Mouse (Mus musculus) lung, postnatal 0 days (tissue): ENCODE data around the gene Krtap5-5. TPM values are rescaled to one million over a fixed set of nuclear protein-coding genes. Genes with fewer than 3 reads are reported as not detected.

Experiments used
- ATAC-seq: fragments of 200-750 bp; cut with Nextera tagmentation; 2 replicates; pipeline ENCODE4 v1.8.0; 2017; ENCODE audit warnings: moderate library complexity
- DNase-seq: peaks from one replicate; pipeline ENCODE4 v3.0.0-alpha.2; 2016; ENCODE audit warnings: low spot score
- H3K27ac ChIP-seq: fragments of 300-500 bp; sonication (generic); 2 replicates; pipeline ENCODE4 v1.5.1; 2014; ENCODE audit warnings: antibody characterized with exemption, mild to moderate bottlenecking, low read length, mixed read lengths
- H3K27me3 ChIP-seq: fragments of 300-500 bp; sonication (generic); replicated peaks from 2 replicates; pipeline ENCODE4 v1.6.1; 2014; ENCODE audit warnings: low read length, mixed read lengths; ENCODE audit not compliant: insufficient read depth
- H3K36me3 ChIP-seq: fragments of 300-500 bp; sonication (generic); 2 replicates; pipeline ENCODE4 v1.6.1; 2014; ENCODE audit warnings: low read length, mixed read lengths; ENCODE audit not compliant: insufficient read depth
- H3K4me1 ChIP-seq: fragments of 300-500 bp; sonication (generic); 2 replicates; pipeline ENCODE4 v1.6.1; 2014; ENCODE audit warnings: antibody characterized with exemption, low read depth, low read length, mixed read lengths; ENCODE audit not compliant: insufficient read depth
- H3K4me2 ChIP-seq: fragments of 300-500 bp; sonication (generic); replicated peaks from 2 replicates; pipeline ENCODE4 v1.6.1; 2014; ENCODE audit warnings: low read depth, mild to moderate bottlenecking, low read length, moderate library complexity, mixed read lengths
- H3K4me3 ChIP-seq: fragments of 300-500 bp; sonication (generic); 2 replicates; pipeline ENCODE4 v1.5.1; 2014; ENCODE audit warnings: low read depth, low read length
- H3K9ac ChIP-seq: fragments of 300-500 bp; sonication (generic); replicated peaks from 2 replicates; pipeline ENCODE4 v1.6.1; 2014; ENCODE audit warnings: low read depth, mild to moderate bottlenecking
- H3K9me3 ChIP-seq: fragments of 300-500 bp; sonication (generic); 2 replicates; pipeline ENCODE4 v1.6.1; 2016; ENCODE audit warnings: low read length, mixed read lengths
- CTCF ChIP-seq: IDR thresholded peaks from 2 replicates; pipeline ENCODE4 v1.5.1; 2016; ENCODE audit warnings: antibody characterized with exemption, mild to moderate bottlenecking
- EP300 ChIP-seq: IDR thresholded peaks from 2 replicates; pipeline ENCODE4 v1.6.1; 2016; ENCODE audit warnings: antibody characterized with exemption, mild to moderate bottlenecking, control low read depth
- WGBS: fragments of 180-500 bp; shearing (Covaris S2); extraction: QIAGEN DNeasy Blood & Tissue Kit; methylation state at CpG from one replicate; pipeline ENCODE4 v1.1.7; 2014; 5-methylcytosine and 5-hydroxymethylcytosine counted together
- polyA plus RNA-seq: library from polyadenylated mRNA; unstranded; fragments of >200 nt; fragmentation: Nextera tagmentation; extraction: Ambion mirVana; gene quantifications from 2 replicates; pipeline ENCODE4 v1.2.1, GENCODE M21; 2015

Krtap5-5 gene
- polyA plus RNA-seq, 1 experiment from 2014 or later: not detected

- Histone ChIP-seq H3K27ac (no peak within 1 kb of the TSS), H3K4me3 (no peak within 1 kb of the TSS), H3K9me3 (no peaks in the 10 kb centered on the region), H3K4me2 (no peak within 1 kb of the TSS), H3K36me3 (no peaks in the 10 kb centered on the region), H3K4me1 (no peaks in the 10 kb centered on the region), H3K9ac (no peak within 1 kb of the TSS), H3K27me3 (no peaks in the 10 kb centered on the region)
- TF ChIP-seq CTCF: no peak
- TF ChIP-seq EP300: no peak
- DNase-seq (no peak), ATAC-seq (no peak)
- 44% methylated on average over 1 of the region's 1 CpGs for WGBS
These were observed 28.7 kb downstream of the Krtap5-5 start, which contains the start of gene Krtap5-3 for GRCm38 (mm10) chr7:142201064-142201463. TSS of gene Krtap5-3 (plus strand) at chr7:142201364.

- DNase-seq: no peak
- Histone ChIP-seq H3K36me3 (no peaks in the 10 kb centered on the region), H3K27ac (no peak overlapping the region), H3K9ac (no peak overlapping the region), H3K4me1 (no peaks in the 10 kb centered on the region), H3K4me3 (no peak overlapping the region), H3K4me2 (no peak overlapping the region), H3K27me3 (no peaks in the 10 kb centered on the region), H3K9me3 (no peaks in the 10 kb centered on the region)
- no peak for ATAC-seq
- no peak for TF ChIP-seq CTCF
- TF ChIP-seq EP300: no peak
- 78% methylated on average over 2 of the region's 2 CpGs for whole genome bisulfite sequencing
These were observed 31.0 kb downstream of the Krtap5-5 start for GRCm38 (mm10) chr7:142198748-142199147.

GRCm38 (mm10) chr7:142190289-142190688 lies 39.5 kb downstream of the Krtap5-5 start, which contains the start of gene Gm10153:
TSS of gene Gm10153 (minus strand) at chr7:142190389.
- TF ChIP-seq EP300: no peak
- no peak for TF ChIP-seq CTCF
- Histone ChIP-seq H3K4me1 (no peaks in the 10 kb centered on the region), H3K9ac (no peak within 1 kb of the TSS), H3K4me2 (no peak within 1 kb of the TSS), H3K9me3 (no peaks in the 10 kb centered on the region), H3K4me3 (no peak within 1 kb of the TSS), H3K27ac (no peak within 1 kb of the TSS), H3K27me3 (no peaks in the 10 kb centered on the region), H3K36me3 (no peaks in the 10 kb centered on the region)
- DNase-seq (no peak), ATAC-seq (no peak)
- 12% methylated on average over 2 of the region's 2 CpGs for WGBS

- no peaks in the 10 kb centered on the region for H3K36me3 ChIP-seq
- no peak overlapping the region for H3K9ac ChIP-seq
- H3K4me1 ChIP-seq: no peaks in the 10 kb centered on the region
- no peaks in the 10 kb centered on the region for H3K9me3 ChIP-seq
- no peak overlapping the region for H3K4me2 ChIP-seq
- H3K4me3 ChIP-seq: no peak overlapping the region
- H3K27me3 ChIP-seq: no peaks in the 10 kb centered on the region
- ATAC-seq (no peak), DNase-seq (no peak)
- WGBS: 55% methylated on average over 2 of the region's 2 CpGs
- H3K27ac ChIP-seq: no peak overlapping the region
- TF ChIP-seq EP300: no peak
- no peak for TF ChIP-seq CTCF
These were observed 41.6 kb downstream of the Krtap5-5 start for GRCm38 (mm10) chr7:142188156-142188555.

- ATAC-seq: no peak
- no peak overlapping the region for H3K4me3 ChIP-seq
- no peaks in the 10 kb centered on the region for H3K4me1 ChIP-seq
- no peak for DNase-seq
- no peak overlapping the region for H3K9ac ChIP-seq
- H3K27me3 ChIP-seq: no peaks in the 10 kb centered on the region
- TF ChIP-seq CTCF (no peak), EP300 (no peak)
- H3K36me3 ChIP-seq: no peaks in the 10 kb centered on the region
- H3K9me3 ChIP-seq: no peaks in the 10 kb centered on the region
- H3K27ac ChIP-seq: no peak overlapping the region
- H3K4me2 ChIP-seq: no peak overlapping the region
- 19% methylated on average over 1 of the region's 1 CpGs for WGBS
These were observed 48.8 kb downstream of the Krtap5-5 start for GRCm38 (mm10) chr7:142181021-142181420.

Other genes with a start within 250 kb of the Krtap5-5 start
- 85.9 and 104 TPM in 2 replicates for gene Mob2, start 168.9 kb downstream of the Krtap5-5 start, polyA plus RNA-seq
- 5.5 and 6.0 TPM in 2 replicates for gene Dusp8, start 134.1 kb downstream of the Krtap5-5 start, polyA plus RNA-seq
- gene Gm45618, start 109.2 kb downstream of the Krtap5-5 start, polyA plus RNA-seq: not detected in 2 replicates
- not detected in 2 replicates for gene Gm39115, start 93.9 kb downstream of the Krtap5-5 start, polyA plus RNA-seq
- not detected in 2 replicates for gene Gm45337, start 85.4 kb downstream of the Krtap5-5 start, polyA plus RNA-seq
- not detected in 2 replicates for gene Gm29735, start 72.9 kb downstream of the Krtap5-5 start, polyA plus RNA-seq
- not detected in 2 replicates for gene Gm4553, start 64.2 kb downstream of the Krtap5-5 start, polyA plus RNA-seq
- gene Krtap5-2, start 54.0 kb downstream of the Krtap5-5 start, polyA plus RNA-seq: not detected in 2 replicates
- not detected in 2 replicates for gene Gm10153, start 39.6 kb downstream of the Krtap5-5 start, polyA plus RNA-seq
- gene Krtap5-3, start 28.6 kb downstream of the Krtap5-5 start, polyA plus RNA-seq: not detected in 2 replicates
- not detected in 2 replicates for gene Gm7579, start 18.1 kb downstream of the Krtap5-5 start, polyA plus RNA-seq
- not detected in 2 replicates for gene Gm40460, start 11.1 kb upstream of the Krtap5-5 start, polyA plus RNA-seq
- not detected in 2 replicates for gene Gm2431, start 28.4 kb upstream of the Krtap5-5 start, polyA plus RNA-seq
- not detected in 2 replicates for gene Gm4559, start 44.4 kb upstream of the Krtap5-5 start, polyA plus RNA-seq
- not detected in 2 replicates for gene Krtap5-1, start 67.1 kb upstream of the Krtap5-5 start, polyA plus RNA-seq
- not detected in 2 replicates for gene Krtap5-4, start 73.6 kb upstream of the Krtap5-5 start, polyA plus RNA-seq
- gene Ifitm10, start 143.8 kb upstream of the Krtap5-5 start, polyA plus RNA-seq: 15.0 and 15.5 TPM in 2 replicates
- 0.80 TPM in 1 of 2 replicates, not detected in the other for gene Gm49369, start 152.7 kb upstream of the Krtap5-5 start, polyA plus RNA-seq
- gene Ctsd, start 158.1 kb upstream of the Krtap5-5 start, polyA plus RNA-seq: 469 and 481 TPM in 2 replicates
- gene Syt8, start 204.9 kb upstream of the Krtap5-5 start, polyA plus RNA-seq: 0.47 and 1.1 TPM in 2 replicates
- 1.9 and 2.1 TPM in 2 replicates for gene Tnni2, start 211.8 kb upstream of the Krtap5-5 start, polyA plus RNA-seq
- 90.8 and 92.3 TPM in 2 replicates for gene Lsp1, start 230.8 kb upstream of the Krtap5-5 start, polyA plus RNA-seq